Mouse (Mus musculus): Measurements from ENCODE around the gene Ltb4r2. TPM values are rescaled to one million over a fixed set of nuclear protein-coding genes. Genes with fewer than 3 reads are reported as not detected.
A peak's percentile ranks its signal among the peaks of the same experiment; 100 is the strongest.

The Ltb4r2 gene
- polyA plus RNA-seq, 3 experiments from 2014 or later: not detected

DNA sequence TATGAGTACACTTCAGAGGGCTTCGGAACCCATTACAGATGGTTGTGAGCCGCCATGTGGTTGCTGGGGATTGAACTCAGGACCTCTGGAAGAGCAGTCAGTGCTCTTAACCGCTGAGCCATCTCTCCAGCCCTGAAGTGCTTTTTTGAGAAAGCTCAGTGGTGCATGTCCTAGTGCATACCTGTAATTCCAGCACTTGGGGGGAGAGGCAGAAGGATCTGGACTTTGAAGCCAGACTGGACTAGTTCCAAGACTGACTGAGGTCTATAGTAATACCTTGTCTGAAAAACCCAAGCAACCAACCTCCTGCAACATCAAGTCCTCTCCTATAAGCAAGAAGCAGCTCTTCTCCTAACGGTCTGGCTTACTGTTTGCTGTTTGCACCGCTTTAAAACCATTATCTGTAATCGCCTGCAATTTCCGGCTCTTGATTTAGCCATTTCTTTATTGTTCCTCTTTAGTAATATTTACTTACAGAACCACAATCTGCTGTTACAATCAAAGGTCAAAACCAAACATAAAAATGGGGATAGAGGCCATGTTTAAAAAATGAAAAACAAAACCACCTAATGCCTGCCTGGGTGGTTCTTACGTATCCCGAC is 24.0 kb upstream of the Ltb4r2 start:
- no peak for ATAC-seq

DNA sequence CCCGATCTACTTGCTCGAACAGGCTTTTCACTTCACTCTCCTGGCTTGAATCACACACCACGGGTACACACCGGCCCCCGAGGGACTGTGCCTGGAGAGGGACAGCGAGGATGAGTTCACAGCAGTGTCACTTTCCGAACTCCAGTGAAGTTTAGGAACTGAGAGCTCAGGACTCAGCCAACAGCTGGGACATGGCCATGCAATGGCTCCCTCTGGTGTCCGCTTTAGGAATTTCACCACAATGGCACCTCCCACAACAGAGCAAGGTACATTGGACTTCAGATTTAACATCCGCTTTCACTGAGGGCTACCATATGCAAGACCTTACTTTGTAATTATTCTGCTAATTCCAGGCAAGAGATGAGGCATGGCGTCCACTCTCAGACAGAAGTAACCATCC is 17.5 kb upstream of the Ltb4r2 start:
- ATAC-seq: peak; percentile 75

DNA sequence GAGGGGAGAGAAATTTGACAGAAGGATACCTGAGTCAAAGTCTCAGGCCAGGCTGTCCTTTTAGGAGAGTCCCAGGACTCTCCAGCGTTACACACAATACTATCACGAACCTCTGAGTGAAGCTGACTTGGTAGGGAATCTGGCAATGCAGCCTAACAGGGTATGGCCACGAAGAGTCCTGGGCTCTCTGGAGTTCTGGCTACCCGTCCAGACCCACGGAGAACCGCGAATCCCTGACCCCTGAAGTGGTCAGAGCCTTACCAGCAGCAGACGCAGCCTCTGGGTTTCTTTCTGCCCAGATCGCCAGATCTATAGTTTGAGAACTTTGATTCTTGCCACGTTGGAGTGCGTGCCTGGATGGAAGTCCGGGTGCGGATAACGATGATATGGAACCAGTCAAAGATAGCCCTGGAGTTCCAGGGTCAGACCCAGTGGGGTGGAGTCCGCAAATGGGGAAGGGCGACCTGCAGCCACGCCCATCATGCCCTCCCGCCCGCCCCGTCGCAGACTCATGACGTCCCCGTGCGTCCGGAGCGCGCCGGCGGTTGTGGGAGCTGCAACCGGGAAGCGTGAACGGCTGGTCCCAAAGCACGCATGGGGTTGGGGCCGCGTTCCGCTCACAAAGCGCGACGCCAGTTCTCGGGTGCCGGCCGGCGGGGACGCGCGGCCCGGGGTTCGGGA is 15.9 kb upstream of the Ltb4r2 start, which contains the start of the genes Dhrs1 and Nop9:
Gene Dhrs1, minus strand, starts transcription at position 511 of the 681 bp plus-strand sequence.
Gene Nop9, plus strand, starts transcription at position 514 of the 681 bp plus-strand sequence.
- ATAC-seq: peak; percentile 65

DNA sequence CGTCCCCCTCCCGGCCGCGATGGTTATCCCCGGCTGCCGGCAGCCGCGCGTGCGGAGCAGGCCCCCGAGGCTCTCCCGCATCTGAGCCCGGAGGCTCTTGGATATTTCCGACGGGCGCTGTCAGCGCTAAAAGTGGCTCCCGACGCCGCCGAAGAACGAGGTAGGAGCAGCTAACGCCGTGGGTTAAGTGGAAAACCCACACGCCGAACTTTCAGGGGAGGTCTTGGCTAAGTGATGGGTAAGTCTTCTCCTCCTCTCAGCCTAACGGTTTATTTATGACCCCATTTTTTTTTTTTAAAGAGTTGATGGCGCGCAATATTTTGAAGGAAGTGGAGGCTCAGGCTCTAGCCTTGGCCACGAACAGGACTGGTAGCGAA is 15.4 kb upstream of the Ltb4r2 start:
- ATAC-seq: peak; percentile 4

DNA sequence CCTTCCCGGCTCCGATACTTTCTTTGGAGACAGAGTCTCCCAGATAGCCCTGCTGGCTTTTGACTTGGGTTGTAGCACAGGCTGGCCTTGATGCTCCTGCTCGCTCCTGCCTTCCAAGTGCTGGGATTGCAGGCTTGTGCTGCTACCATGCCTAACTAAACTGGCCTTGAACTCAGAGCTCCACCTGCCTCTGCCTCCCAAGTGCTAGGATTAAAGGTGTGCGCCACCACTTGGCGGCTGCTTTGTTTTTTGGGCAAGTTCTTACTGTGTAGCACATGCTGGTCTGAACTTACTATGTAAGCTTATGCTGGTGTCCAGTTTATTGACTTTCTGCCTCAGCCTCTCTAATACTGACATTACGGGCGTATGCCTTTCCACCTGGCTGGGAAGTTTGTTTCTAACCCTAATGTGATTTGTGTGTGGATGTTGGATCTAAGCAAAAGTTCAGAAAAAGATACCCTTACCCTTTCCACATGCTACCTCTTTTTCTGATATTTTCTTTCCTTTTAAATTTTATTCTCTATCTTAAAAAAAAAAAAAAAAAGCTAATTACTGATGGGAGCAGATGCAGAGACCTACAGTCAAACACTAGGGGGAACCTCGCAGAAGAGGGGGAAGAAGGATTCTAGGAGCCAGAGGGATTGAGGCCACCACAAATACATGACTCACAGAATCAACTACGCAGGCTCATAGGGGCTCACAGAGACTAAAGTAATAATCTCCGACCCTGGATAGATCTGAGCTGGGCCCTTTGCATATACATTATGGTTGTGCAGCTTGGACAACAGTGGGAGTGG is 14.0 kb upstream of the Ltb4r2 start:
- no peak for ATAC-seq

DNA sequence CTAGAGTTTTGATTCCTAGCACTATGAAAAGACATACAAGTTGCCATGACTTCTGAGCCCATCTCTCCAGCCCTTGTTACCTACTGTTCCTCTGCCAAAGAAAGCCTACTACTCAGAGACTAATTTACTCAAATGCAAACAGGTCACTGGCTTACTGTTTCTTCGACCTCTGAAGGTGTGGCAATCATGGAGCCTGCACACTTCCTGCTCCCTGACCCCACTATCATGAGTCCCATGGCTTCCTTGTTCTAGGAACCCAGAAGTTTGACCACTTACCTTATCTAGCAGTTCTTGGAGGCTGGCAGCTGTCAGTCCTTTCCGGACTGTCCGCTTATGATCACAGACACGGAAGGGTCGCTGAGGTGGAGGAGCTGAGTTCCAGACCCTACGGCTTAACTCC is 3.7 kb upstream of the Ltb4r2 start:
- ATAC-seq: no peak

DNA sequence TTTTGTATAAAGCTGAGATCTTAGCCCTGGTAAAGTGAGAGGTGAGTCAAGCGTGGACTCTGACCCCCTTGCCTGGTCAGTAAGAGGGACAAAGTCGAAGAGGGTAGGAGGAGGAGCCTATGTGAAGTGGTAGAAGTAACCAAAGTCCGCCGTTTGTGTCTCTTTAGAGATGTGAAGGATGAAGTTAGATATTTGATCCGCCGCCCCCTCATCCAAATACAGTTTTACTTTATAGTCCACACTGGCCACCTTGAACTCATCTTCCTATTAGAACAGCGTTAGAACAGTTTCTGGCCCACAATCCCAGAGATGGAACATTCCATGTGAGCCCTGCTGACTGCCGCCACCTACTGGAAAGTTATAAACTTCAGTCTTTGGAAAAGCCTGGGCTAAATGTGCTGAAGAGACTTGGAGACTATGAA is 2.9 kb upstream of the Ltb4r2 start, which contains the start of gene Cideb:
Gene Cideb, minus strand, starts transcription at position 96 of the 422 bp plus-strand sequence.
- ATAC-seq: no peak

DNA sequence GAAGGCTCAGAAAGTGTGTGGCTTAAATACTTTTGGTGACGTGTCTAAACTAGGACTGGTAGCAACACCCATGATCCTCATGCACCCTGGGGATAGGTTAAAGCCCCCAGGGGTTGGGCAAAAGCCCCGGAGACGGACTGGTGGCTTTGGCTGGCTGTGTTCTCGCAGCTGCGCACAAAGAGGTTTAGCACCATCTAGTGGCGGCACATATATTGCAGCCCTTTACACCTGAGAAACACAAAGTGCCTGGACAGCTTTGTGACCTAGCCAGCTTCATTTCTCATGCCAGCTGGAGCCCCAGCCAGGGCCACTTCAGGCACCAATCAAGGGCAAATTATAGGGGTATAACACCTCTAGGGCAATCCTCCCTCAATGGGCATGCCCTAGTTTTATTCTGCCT is 1.1 kb upstream of the Ltb4r2 start:
- ATAC-seq: peak; percentile 58

DNA sequence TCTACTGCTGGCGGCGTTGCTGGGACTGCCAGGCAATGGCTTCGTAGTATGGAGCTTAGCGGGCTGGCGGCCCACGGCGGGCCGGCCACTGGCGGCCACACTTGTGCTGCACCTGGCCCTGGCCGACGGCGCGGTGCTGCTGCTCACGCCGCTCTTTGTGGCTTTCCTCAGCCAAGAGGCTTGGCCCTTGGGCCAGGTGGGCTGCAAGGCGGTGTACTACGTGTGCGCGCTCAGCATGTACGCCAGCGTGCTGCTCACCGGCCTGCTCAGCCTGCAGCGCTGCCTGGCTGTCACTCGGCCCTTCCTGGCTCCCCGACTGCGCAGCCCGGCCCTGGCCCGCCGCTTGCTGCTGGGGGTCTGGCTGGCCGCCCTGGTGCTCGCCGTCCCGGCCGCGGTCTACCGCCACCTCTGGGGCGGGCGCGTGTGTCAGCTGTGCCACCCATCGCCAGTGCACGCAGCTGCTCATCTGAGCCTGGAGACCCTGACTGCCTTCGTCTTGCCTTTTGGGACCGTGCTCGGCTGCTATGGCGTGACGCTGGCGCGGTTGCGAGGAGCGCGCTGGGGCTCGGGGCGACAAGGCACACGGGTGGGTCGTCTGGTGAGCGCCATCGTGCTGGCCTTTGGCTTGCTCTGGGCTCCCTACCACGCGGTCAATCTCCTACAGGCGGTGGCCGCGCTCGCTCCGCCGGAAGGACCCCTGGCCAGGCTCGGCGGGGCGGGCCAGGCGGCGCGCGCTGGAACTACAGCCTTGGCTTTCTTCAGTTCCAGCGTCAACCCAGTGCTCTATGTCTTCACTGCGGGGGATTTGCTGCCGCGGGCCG is 983 bp downstream of the Ltb4r2 start:
- no peak for ATAC-seq

DNA sequence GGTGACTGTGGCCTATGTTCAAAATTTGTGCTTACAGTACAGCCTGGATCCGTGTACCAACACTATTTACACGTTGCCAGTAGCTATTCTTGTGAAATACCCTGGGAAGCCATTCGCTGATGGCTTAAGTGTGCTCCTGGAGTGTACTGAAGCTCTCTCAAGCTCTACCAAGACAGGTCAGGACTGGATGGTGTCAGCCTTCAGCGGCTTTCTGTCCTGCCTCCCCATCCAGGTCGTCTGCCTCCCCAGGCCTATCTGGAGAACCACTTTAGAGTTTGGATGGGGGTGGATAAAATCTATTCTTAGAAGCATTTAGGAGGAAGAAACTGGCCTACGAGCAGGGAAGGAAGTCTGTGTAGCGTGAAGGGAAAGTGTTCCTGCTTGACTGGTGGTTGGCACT is 1.9 kb downstream of the Ltb4r2 start:
- ATAC-seq: no peak

DNA sequence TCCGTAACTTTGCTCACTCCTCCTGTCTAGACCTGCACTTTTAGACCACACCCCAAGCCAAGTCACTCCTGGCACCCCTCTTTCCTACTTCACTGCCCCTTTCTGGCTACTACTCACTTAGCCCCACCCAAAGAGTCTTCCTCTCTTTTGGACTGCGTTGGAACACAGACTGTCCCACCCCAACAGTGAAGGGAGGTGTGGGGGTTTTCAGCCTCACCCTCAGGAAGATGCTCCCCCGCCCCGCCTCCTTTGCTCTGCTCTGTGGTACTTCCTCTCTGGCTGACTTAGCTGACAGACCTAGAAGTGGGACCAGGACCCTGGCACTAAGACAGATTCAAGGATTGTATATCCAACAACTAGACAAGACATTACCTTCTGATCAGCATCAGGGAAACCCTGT is 4.5 kb downstream of the Ltb4r2 start, which contains the start of gene Ltb4r1:
Gene Ltb4r1, plus strand, starts transcription at position 267 of the 400 bp plus-strand sequence.
- ATAC-seq: no peak

DNA sequence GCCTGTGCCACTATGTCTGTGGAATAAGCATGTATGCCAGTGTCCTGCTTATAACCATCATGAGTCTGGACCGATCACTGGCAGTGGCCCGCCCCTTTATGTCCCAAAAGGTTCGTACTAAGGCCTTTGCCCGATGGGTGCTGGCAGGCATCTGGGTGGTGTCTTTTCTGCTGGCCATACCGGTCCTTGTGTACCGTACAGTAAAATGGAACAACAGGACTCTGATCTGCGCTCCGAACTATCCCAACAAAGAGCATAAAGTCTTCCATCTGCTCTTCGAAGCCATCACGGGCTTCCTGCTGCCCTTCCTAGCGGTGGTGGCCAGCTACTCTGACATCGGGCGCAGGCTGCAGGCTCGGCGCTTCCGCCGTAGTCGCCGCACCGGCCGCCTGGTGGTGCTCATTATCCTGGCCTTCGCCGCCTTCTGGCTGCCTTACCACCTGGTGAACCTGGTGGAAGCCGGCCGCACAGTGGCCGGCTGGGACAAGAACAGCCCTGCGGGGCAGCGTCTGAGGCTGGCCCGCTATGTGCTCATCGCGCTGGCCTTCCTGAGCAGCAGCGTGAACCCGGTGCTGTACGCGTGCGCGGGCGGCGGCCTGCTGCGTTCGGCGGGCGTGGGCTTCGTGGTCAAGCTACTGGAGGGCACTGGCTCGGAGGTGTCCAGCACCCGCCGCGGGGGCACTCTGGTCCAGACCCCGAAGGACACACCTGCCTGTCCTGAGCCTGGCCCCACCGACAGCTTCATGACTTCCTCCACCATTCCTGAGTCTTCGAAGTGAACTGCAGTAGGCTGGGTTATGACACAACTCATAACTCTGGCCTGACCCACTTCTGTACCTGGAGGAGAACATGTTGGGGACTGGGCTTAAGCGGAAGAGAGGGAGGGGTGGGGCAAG is 6.5 kb downstream of the Ltb4r2 start:
- ATAC-seq: peak; percentile 76

DNA sequence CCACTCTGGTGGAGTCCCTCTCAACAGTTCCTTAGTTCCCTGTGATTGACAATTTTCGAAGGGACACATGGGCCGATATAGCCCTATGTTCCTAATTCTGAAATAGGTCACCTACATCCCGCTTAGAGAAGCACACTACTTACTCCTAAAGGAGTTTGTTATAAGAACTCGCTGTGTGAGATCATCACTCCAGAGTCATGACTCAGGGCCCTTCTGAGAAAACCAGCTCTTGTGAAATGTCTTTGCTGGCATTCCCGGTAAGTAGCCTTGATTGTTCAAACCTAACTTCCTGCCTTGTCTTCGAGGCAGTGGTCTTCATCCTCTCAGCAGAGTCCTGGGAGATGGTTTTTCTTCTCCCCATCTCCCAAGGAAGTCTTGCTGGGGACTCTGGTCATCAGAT is 7.3 kb downstream of the Ltb4r2 start:
- no peak for ATAC-seq

DNA sequence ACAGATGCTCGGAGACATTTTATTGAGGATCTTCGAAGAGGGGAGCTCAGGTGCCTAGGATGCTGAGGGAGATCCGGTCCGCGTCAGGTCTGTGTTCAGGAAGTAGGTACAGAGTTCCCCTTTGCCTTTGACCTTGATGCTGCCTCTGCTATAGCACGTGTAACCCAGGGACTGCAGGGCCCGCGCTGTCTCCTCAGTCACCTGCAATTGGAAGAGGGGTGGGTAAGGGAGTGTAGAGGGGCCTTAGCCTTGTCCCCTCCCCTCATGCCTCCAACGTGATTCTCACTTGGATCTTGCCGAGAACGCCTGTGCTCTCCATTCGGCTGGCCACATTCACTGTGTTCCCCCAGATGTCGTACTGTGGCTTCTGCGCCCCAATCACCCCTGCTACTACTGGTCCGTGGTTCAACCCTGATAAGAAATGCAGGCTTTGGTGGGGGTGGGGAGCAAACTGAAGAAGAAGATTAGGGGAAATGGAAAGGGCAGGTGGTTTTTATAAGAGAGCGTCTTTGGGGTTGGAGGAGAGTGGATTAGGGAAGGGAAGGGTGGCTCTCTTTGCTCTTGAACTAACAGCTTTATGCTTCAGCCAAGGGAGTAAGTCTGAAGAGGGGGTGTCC is 8.0 kb downstream of the Ltb4r2 start:
- no peak for ATAC-seq

DNA sequence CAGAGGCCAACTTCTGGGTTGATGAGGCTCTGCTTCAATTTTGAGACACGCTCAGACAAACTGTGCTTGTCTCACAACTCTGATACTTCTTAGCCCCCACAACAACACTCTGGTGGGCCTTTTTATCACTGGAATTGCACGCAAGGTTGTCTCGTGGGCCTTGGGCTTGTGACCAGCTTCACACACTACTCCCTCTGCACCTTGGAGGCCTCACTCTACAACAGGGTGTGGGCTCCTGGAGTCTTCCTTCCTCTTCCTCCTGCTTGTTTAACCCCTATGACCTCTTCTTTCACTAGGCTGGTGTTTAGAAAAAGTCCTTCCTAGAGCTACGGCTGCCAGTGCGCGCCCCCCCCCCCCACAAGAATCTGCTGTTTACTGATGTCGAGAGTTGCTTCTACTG is 15.5 kb downstream of the Ltb4r2 start:
- no peak for ATAC-seq

DNA sequence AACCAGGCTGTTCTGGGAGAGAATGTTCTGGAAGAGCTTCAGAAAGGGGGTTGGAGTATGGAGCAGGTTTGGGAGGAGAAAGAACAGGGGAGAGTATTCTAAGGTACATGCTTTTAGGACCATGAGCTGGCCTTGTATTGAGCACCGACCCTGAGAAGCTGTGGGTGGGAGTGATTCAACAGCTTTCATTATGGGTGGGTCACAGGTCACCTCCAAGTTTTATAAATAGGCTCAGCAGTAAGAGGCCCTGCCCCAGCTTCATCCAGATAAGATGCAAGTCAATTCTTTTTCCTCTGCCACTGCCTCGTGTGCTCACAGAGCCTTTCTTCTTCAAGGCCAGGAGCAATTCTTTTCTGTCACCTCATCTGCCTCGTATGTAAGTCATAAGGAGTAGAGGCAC is 15.9 kb downstream of the Ltb4r2 start:
- ATAC-seq: no peak

DNA sequence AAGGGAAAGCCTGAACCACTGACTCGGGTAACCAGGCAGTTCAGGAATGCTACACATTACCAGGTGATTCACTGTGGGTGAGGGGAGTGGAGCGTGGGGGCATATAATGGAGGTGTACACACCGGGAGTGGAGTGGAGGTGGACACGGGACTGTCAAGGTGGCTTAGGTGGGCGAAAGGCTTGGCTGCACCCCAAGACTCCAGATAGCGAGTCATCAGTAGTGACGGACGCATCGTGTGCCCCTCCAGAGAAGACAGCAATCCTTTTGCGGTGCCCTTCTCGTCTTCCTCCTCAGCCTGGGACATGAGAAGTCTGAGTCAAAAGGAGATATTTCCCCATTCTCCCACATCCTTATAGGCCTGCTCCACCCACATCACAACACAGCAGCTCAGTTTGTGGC is 16.6 kb downstream of the Ltb4r2 start:
- no peak for ATAC-seq

DNA sequence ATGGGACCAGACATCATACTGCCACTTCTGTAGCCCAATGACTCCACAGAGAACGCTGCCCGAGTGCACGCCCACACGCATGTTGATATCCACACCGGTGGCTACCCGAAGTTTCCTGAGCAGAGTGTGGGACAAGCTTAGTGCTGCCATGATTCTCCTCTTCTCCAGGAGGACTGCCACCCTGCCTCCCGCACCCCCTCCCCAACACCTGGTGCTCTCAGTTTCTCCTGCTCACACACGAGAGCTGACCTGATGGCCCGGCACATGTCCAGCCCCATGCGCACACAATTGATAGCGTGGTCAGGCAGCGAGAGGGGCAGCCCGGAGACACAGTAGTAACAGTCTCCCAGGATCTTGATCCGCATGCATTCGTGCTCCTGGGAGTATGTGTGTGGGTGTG is 17.5 kb downstream of the Ltb4r2 start:
- no peak for ATAC-seq

DNA sequence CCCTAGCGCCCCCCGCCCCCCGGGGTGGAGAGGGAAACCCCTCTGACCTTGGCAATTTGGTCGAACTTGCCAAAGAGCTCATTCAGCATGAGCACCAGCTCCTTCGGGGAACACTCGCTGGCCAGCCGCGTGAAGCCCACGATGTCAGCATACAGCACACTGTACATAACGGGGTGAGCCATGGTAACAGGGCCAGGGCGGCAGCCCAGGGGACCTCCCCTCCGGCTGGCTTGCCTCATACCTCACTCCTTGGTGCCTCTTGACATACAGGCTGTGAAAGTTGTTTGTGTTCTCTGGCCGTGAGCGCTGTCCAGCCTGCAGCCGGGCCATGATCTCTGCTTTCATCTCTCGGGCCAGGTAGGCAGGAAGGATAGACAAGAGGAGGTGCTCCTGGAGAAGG is 18.4 kb downstream of the Ltb4r2 start:
- ATAC-seq: no peak

DNA sequence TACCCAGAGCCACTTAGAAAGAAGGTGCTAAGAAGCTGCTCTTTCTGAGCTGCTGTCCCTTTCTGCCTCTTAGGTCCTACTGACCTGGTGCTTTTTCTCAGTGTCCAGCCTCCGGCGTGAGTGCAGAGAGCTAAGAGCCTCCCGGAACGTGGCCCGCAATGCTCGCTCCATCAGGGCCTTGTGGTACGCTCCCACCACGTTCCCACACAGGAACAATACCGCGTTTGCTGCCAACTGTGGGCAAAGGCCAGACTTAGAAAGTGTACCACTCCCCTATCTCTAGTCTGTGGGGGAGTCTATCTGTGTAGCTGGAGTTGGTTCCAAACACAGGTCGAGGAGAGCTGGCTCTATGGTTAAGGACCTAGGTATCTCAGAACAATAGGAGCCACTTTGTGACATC is 19.5 kb downstream of the Ltb4r2 start:
- ATAC-seq: no peak

DNA sequence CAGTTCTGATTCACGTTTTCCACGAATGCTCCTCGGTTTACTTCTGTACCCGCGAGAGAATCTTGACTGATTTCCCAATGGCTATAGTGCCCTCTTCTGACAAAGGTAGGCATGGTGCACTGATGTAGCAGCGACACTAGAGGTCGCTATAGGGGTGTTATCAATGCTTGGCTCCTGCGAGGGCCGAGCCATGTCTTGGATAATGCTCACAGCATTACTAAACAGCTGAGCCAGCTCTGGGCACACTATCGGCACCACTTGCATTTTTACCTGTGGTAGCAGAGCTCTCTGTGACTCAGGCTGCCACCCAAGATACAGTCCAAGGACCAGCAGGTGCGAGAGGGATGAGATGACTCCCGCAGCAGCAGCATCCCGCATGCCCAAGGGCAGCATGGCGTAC is 20.1 kb downstream of the Ltb4r2 start:
- peak; percentile 84 for ATAC-seq

Measured in inflammation-experienced regulatory T-cells, adult 6 months (primary cell).